Mouse (Mus musculus) embryonic facial prominence, embryonic 11.5 days (tissue): Measurements from ENCODE around the gene Larp4b. TPM values are rescaled to one million over a fixed set of nuclear protein-coding genes. Genes with fewer than 3 reads are reported as not detected.

Source experiments
- ATAC-seq: fragments of 200-750 bp; cut with Nextera tagmentation; replicated peaks from 2 replicates; pipeline ENCODE4 v1.8.0; 2017; ENCODE audit warnings: low read depth; ENCODE audit not compliant: insufficient number of reproducible peaks, low FRiP score, low TSS enrichment
- DNase-seq: peaks from one replicate; pipeline ENCODE4 v3.0.0-alpha.2; 2015; ENCODE audit warnings: low spot score
- H3K27ac ChIP-seq: fragments of 300-500 bp; sonication (generic); replicated peaks from 2 replicates; pipeline ENCODE4 v1.5.1; 2014; ENCODE audit warnings: mild to moderate bottlenecking, low read depth, low read length, control low read depth
- H3K27me3 ChIP-seq: fragments of 300-500 bp; sonication (generic); 2 replicates; pipeline ENCODE4 v1.6.1; 2014; ENCODE audit warnings: mild to moderate bottlenecking, low read length, moderate library complexity, mixed read lengths; ENCODE audit not compliant: control insufficient read depth, insufficient read depth
- H3K36me3 ChIP-seq: fragments of 300-500 bp; sonication (generic); replicated peaks from 2 replicates; pipeline ENCODE4 v1.6.1; 2014; ENCODE audit warnings: low read depth, mild to moderate bottlenecking, low read length, moderate library complexity, mixed read lengths; ENCODE audit not compliant: control insufficient read depth, insufficient read depth
- H3K4me1 ChIP-seq: fragments of 300-500 bp; sonication (generic); 2 replicates; pipeline ENCODE4 v1.6.1; 2014; ENCODE audit warnings: low read length, mixed read lengths; ENCODE audit not compliant: control insufficient read depth, insufficient read depth
- H3K4me2 ChIP-seq: fragments of 300-500 bp; sonication (generic); 2 replicates; pipeline ENCODE4 v1.6.1; 2014; ENCODE audit warnings: low read depth, mild to moderate bottlenecking, control low read depth, low read length, moderate library complexity
- H3K4me3 ChIP-seq: fragments of 300-500 bp; sonication (generic); 2 replicates; pipeline ENCODE4 v1.5.1; 2014; ENCODE audit warnings: low read depth, low read length, control low read depth
- H3K9ac ChIP-seq: fragments of 300-500 bp; sonication (generic); replicated peaks from 2 replicates; pipeline ENCODE4 v1.6.1; 2014; ENCODE audit warnings: mild to moderate bottlenecking, control low read depth, low read length
- H3K9me3 ChIP-seq: fragments of 300-500 bp; sonication (generic); replicated peaks from 2 replicates; pipeline ENCODE4 v1.6.1; 2016; ENCODE audit warnings: mild to moderate bottlenecking, low read length, inconsistent platforms, mixed read lengths; ENCODE audit not compliant: control insufficient read depth
- WGBS: fragments of 180-500 bp; shearing (Covaris S2); extraction: QIAGEN DNeasy Blood & Tissue Kit; methylation state at CpG from one replicate; pipeline ENCODE4 v1.1.7; 2014; 5-methylcytosine and 5-hydroxymethylcytosine counted together
- polyA plus RNA-seq: library from polyadenylated mRNA; unstranded; fragments of >200 nt; fragmentation: Nextera tagmentation; extraction: Ambion mirVana; gene quantifications from 2 replicates; pipeline ENCODE4 v1.2.1, GENCODE M21; 2014

The Larp4b gene
- polyA plus RNA-seq, 1 experiment from 2014 or later, result 36.9 TPM

GRCm38 (mm10) chr13:9194656-9195055 lies 101.0 kb downstream of the Larp4b start:
- Histone ChIP-seq H3K27ac (no peak overlapping the region), H3K4me1 (no peaks in the 10 kb centered on the region), H3K27me3 (no peaks in the 10 kb centered on the region), H3K9ac (no peak overlapping the region), H3K4me2 (no peak overlapping the region), H3K36me3 (no peaks in the 10 kb centered on the region), H3K9me3 (no peaks in the 10 kb centered on the region), H3K4me3 (no peak overlapping the region)
- DNase-seq (no peak), ATAC-seq (no peak)
- 88% methylated on average over 4 of the region's 4 CpGs for WGBS

DNA sequence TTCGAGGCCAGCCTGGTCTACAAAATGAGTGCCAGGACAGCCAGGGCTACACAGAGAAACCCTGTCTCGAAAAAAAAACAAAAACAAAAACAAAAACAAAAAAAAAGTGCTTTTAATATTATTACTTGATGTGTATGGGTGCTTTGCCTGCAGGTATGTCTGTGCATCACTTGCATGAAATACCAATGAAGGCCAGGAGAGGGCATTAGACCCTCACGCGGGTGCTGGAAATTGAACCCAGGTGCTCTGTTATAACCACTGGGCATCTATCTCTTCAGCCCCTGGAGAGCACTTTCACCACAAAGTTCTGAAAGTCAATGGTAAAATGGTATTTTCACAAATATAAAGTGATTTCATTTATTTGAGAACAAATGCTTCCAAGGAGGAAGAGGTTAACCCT lies 101.9 kb downstream of the Larp4b start:
- no peak overlapping the region for H3K4me2 ChIP-seq
- H3K4me3 ChIP-seq, result no peak overlapping the region
- no peaks in the 10 kb centered on the region for H3K27me3 ChIP-seq
- no peaks in the 10 kb centered on the region for H3K36me3 ChIP-seq
- no peaks in the 10 kb centered on the region for H3K4me1 ChIP-seq
- WGBS, result 71% methylated on average over 4 of the region's 4 CpGs
- H3K9ac ChIP-seq, result no peak overlapping the region
- no peaks in the 10 kb centered on the region for H3K9me3 ChIP-seq
- no peak for DNase-seq
- ATAC-seq, result no peak
- no peak overlapping the region for H3K27ac ChIP-seq

GRCm38 (mm10) chr13:9198106-9198505 lies 104.4 kb downstream of the Larp4b start:
- Histone ChIP-seq H3K4me2 (no peak overlapping the region), H3K36me3 (no peaks in the 10 kb centered on the region), H3K9ac (no peak overlapping the region), H3K4me1 (no peaks in the 10 kb centered on the region), H3K4me3 (no peak overlapping the region), H3K27ac (no peak overlapping the region), H3K27me3 (no peaks in the 10 kb centered on the region), H3K9me3 (no peaks in the 10 kb centered on the region)
- DNase-seq (no peak), ATAC-seq (no peak)
- WGBS, result 74% methylated on average over 3 of the region's 3 CpGs

- Histone ChIP-seq H3K4me1 (no peaks in the 10 kb centered on the region), H3K9me3 (no peaks in the 10 kb centered on the region), H3K9ac (no peak overlapping the region), H3K36me3 (no peaks in the 10 kb centered on the region), H3K27me3 (no peaks in the 10 kb centered on the region), H3K4me3 (no peak overlapping the region), H3K27ac (no peak overlapping the region), H3K4me2 (peak overlapping the region; percentile 29; the same call in 1 of the 2 replicates)
- WGBS, result 37% methylated on average over 19 of the region's 19 CpGs
- peak; percentile 84; the same call in 1 of the 2 replicates for ATAC-seq
- peak; percentile 34 for DNase-seq
Measured at GRCm38 (mm10) chr13:9198728-9199464, 105.2 kb downstream of the Larp4b start.

- no peaks in the 10 kb centered on the region for H3K9me3 ChIP-seq
- DNase-seq (no peak), ATAC-seq (0 out of 2 replicates have a peak, but pooled peaks have one; percentile 16)
- no peak overlapping the region for H3K27ac ChIP-seq
- no peak overlapping the region for H3K4me3 ChIP-seq
- H3K27me3 ChIP-seq, result no peaks in the 10 kb centered on the region
- H3K9ac ChIP-seq, result no peak overlapping the region
- H3K36me3 ChIP-seq, result no peaks in the 10 kb centered on the region
- WGBS, result 38% methylated on average over 2 of the region's 2 CpGs
- peak overlapping the region; percentile 29; the same call in 1 of the 2 replicates for H3K4me2 ChIP-seq
- H3K4me1 ChIP-seq, result no peaks in the 10 kb centered on the region
Measured at GRCm38 (mm10) chr13:9199465-9199844, 105.8 kb downstream of the Larp4b start.

DNA sequence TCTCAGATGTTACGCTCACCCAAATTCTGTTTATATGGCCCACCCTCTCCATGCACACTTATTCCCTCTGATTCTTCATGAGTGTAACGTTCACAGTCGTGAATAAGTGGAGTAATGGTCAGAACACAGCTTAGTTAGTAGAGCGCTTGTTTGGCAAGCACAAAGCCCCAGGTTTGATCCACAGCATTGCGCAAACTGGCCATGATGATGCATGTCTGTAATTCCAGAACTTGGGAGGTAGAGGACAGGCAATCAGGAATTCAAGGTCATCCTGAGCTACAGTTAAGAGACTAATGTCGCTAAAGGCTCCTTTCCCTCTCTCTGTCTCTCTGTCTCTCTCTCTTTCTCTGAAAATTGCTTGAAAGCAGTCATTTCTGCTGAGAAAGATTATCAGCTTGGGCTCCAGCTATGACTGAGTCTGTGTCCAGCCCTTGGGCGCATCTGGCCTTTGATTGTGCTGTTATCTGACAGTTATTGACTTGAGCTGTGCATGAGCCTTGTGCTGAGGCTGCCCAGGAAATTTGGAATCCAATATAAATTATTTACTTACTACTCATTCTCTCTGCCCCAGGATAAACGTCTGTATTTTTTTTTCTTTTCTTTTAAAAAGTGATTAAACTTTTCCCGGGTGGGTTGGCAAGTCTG lies 129.2 kb downstream of the Larp4b start:
- H3K9me3 ChIP-seq, result no peaks in the 10 kb centered on the region
- WGBS, result 88% methylated on average over 9 of the region's 9 CpGs
- H3K27ac ChIP-seq, result no peak overlapping the region
- H3K4me2 ChIP-seq, result no peak overlapping the region
- no peak for DNase-seq
- H3K36me3 ChIP-seq, result no peaks in the 10 kb centered on the region
- H3K27me3 ChIP-seq, result no peaks in the 10 kb centered on the region
- ATAC-seq, result no peak
- no peaks in the 10 kb centered on the region for H3K4me1 ChIP-seq
- H3K4me3 ChIP-seq, result no peak overlapping the region
- H3K9ac ChIP-seq, result no peak overlapping the region

Other genes with a start within 250 kb of the Larp4b start
- 33.7 and 35.6 TPM in 2 replicates for gene Wdr37, start 222.0 kb upstream of the Larp4b start, polyA plus RNA-seq
- 111 and 125 TPM in 2 replicates for gene Idi1, start 208.4 kb upstream of the Larp4b start, polyA plus RNA-seq
- gene Gm9745, start 145.7 kb upstream of the Larp4b start, polyA plus RNA-seq, result not detected in 2 replicates
- gene Idi2, start 141.0 kb upstream of the Larp4b start, polyA plus RNA-seq, result not detected in 2 replicates
- gene Gtpbp4, start 97.8 kb upstream of the Larp4b start, polyA plus RNA-seq, result 108 and 113 TPM in 2 replicates
- 5.4 and 6.1 TPM in 2 replicates for gene Dip2c, start 182.6 kb downstream of the Larp4b start, polyA plus RNA-seq